Mouse (Mus musculus) adipose tissue, adult 10 weeks (tissue): ENCODE data around the gene Nme9. TPM values are rescaled to one million over a fixed set of nuclear protein-coding genes. Genes with fewer than 3 reads are reported as not detected.

ENCODE experiments used
- polyA plus RNA-seq: library from polyadenylated mRNA; stranded (reverse); fragments of 350-450 nt; fragmentation: Illumina TruSeq; extraction: RNeasy Lipid Tissue Mini Kit (QIAGEN cat#74804); gene quantifications from one replicate; pipeline ENCODE4 v1.2.3, GENCODE M21; 2014; ENCODE audit warnings: low read depth, low replicate concordance

Nme9 gene
- polyA plus RNA-seq = 4.7 TPM

DNA sequence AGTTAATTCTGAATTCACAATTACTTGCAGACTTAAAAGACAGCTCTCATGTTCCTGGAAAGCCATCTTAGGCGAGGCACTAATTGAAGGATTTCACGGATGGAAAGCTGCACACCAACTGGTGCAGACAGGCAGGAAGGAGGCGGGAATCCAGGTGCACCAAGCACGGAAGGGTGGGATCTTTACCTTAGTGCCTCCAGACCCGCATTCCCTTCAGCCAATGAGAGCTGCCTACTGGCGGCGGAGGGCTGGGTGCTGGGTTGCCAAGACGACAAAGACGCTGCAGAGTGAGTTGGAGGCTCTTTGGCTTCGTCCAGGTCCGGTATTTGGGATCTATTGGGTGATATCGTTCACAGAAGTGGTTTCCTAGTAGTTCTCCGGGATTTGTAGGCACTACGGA, at the start of gene Nme9:
Nme9 (plus strand) TSS at position 315 of the 400 bp plus-strand sequence.

DNA sequence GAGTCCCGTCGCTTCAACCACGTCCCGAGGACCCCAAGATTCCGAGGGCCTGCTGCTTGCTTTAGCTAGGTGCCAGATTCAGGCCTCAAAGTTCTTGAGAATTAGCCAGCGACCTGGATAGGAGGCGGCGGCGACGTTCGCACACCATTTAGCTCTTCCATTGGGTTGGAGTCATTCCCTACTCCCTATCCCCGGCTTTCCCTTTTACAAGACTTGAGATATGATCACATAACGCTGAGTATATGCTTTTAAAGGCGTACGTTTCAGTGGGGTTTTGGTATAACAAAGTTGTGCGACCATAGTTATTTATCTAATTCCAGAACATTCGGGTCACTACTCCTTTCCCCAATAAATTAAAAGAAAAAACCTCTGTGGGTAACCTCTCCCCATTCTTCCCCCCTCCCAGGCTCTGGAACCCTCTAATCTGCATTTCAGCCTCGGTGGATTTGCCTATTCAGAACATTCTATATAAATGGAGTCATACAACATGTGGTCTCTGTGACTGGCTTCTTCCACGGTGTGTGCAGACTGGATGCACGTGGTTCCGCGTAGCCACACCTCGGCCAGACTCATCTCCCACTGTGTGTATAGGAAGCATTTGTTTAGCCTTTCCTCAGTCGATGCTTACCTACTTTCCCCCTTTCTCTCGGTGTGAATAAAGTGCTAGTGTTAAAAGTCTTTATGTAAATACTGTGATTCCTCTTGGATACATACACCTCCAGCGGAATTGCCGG, 14.1 kb upstream of the Nme9 start, which contains the start of gene Mras:
Mras (minus strand) TSS at position 351 of the 734 bp plus-strand sequence.

Other genes with a start within 250 kb of the Nme9 start
- gene Faiml, start 214.2 kb upstream of the Nme9 start, polyA plus RNA-seq = not detected
- gene Cep70, start 208.1 kb upstream of the Nme9 start, polyA plus RNA-seq = 26.6 TPM
- gene Esyt3, start 92.9 kb upstream of the Nme9 start, polyA plus RNA-seq = 14.6 TPM
- gene Mras, start 14.1 kb upstream of the Nme9 start, polyA plus RNA-seq = 18.5 TPM
- 15.8 TPM for gene Armc8, start 117.4 kb downstream of the Nme9 start, polyA plus RNA-seq
- gene Dbr1, start 124.3 kb downstream of the Nme9 start, polyA plus RNA-seq = 9.4 TPM
- not detected for gene A4gnt, start 161.0 kb downstream of the Nme9 start, polyA plus RNA-seq
- gene Dzip1l, start 178.0 kb downstream of the Nme9 start, polyA plus RNA-seq = 5.3 TPM